Mouse (Mus musculus): ENCODE measurements at regions not wholly inside any gene's neighbourhood (a gene's known extent, or its start where the extent isn't known, plus 50 kb on each side); places are given as distances from the start of the nearest gene placed in this dataset.

DNA sequence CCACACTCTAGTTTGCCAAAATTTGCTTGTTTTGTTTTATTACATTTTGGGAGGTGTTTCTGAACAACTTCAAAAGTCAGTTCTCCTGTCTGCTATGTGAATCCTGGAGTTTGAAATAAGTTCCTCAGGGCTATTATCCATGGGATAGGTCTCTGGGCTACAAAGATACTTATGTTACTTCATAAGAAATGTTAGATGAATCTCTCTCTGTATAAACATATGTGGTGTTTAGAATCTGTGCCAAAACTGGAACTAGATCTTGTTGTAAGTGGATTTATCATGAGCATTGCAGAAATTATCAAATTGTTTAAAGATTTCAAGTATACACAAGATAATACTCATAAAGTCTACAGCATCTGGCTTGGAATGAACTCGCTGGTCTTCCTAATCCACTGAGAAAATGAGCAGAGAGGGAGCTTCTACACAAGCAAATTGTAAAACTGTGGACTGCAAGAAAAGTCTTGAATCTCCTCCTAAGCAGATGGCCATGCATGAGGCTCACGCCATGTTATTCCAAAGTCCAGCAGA lies 355.2 kb upstream of the Robo1 start:
- DNase-seq (ENCODE audit: low spot score in 2 of 2) = no peak

- DNase-seq (ENCODE audit: low spot score in 2 of 2) = no peak
These were observed 344.5 kb upstream of the Robo1 start for GRCm38 (mm10) chr16:71963579-71963978.

DNA sequence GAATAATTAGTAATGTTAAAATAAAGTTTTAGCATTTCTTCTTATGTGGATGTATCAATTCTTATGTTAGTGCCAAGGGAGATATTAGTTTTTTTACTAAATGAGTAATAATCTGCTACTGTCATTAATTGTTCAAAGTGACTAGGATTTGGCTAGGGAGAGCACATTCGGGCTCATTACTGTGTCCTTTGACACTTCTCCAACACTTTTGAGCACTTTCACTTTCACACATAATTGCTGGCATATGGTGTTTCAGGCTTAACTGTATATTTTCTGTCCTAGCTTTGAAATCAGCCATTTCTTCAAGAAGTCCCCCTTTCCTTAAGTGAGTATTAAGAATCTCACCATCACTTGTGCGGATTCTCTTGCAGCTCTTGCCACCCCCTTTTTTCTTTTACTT lies 334.3 kb upstream of the Robo1 start:
- DNase-seq (ENCODE audit: low spot score in 2 of 2) = no peak

DNA sequence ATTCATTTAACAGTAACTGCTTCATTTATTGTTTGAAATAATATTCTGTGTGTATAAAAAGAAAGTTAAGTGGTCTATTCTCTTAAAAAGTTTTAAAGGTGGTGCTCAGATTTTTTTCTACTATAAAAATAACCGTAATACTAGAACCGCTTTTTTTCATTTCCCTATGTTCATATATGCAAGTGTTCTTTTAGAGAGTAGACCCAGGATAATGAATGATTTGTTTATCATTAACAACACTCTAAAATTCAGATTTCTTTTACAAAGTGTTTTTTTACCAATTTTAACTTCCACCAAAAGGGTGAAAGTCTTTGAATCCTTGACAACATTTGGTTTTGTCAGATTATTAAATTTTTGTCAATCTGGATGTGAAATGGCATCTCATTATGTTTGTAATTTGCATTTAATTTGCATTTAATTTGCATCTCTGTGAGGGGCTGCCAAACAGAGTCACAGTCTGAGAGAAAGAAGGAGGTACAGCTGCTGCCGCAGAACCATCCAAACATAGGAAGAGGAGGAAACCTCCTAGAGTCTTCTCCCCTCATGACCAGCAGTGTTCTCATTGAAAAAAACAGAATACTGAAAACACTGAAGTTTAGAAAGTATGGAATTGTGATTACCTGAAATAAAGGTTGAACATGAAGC lies 310.4 kb upstream of the Robo1 start:
- peak; percentile 18 to 19 for DNase-seq (ENCODE audit: low spot score in 2 of 2)

DNA sequence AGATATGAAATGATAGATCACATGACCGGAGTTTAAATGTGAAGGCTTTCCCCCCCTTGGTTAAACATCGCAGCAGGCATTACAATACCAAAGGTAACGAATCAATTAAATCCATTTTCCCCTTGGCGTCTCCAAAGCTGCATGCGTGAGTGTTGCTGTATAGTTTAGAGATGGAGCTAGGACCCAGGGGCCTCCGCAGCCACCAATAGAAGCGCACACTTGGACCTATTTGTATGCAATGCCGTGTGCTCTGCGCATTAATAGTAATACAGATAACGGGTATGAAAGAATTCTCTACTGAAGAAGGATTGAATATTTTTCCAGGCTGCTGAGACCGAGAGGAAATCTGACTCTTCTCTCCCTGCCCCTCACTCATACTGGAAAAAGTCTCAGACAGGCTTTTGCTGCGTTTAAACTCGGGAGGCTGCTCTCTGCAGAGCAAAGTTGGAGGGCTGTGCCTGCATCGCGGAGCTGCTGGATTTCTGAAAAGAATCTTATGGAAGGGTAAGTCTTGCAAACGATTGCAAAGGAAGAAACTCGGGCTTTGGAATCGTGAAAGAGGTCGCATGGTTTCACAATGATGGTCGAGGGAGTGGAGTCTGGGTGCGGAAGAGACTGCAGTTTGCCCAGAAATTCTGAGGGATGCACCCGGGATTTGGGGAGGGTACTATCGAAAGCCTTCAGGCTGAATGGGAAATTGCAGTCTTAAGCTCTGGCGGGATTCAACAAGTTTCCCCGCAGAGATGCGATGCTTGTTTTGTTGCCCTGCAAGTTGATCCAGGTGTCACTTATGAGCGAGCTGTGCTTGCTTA lies 280.5 kb upstream of the Robo1 start:
- peak; percentile 42 to 50 for DNase-seq (ENCODE audit: low spot score in 2 of 2)

DNA sequence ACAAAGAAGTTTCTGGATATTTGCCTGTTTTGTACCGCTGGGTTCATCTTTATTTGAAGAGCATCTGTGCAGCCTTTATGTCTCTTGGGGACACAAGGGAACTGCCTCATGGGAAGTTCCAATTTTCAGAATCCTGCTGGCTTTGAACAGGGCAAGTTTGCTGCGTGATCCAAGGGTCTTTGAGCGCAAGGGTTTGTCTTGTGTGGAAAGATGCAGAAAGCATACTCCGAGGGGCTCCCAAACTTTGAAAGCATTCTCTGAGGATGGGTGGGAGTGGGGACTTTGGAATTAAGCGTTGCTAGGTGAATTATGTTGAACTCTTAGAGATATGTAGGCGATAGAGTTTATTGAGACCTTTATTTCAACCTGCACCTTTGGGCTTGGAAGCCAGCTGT lies 279.9 kb upstream of the Robo1 start:
- DNase-seq (ENCODE audit: low spot score in 2 of 2) = no peak

- DNase-seq (ENCODE audit: low spot score in 2 of 2) = peak; percentile 35 to 36
These were observed 279.3 kb upstream of the Robo1 start for GRCm38 (mm10) chr16:72028798-72029197.

DNA sequence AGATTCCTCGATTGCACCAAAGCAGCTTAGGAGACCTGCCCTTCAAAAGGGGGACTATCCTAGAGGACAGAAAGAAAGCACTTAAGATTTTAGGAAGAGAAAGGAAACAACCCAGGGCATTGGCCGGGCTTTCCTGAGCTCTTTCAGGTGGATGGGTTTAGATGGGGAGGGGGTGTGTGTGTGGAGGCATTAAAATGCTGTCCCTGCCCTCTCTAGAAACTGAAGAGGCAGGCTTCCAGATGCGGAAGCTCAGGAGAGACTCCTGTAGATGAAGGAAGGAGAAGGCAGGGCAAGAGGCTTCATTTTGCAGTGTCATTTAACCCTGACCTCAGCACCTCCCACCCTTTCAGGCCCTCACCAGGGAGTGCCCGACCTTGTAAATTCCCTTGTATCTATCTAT lies 278.8 kb upstream of the Robo1 start:
- DNase-seq (ENCODE audit: low spot score in 2 of 2) = no peak

DNA sequence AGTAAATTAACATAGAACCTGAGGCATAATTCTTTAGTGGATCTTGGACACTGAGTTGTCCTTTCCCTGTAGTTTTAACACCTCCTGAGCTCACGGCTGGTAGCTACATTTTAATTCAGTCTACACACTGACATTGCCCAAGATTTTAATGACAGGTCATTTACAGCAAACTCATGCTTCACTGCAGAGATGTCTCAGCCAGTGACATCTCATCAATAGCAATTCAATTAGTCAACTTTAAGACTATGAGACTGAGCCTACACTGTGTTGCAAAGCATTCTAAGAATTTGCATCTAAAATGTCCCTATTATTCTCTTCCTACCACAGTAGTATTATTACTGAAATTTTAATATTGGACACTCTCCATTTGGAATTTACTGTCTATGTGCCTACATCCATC lies 239.9 kb upstream of the Robo1 start:
- DNase-seq (ENCODE audit: low spot score in 2 of 2) = no peak

DNA sequence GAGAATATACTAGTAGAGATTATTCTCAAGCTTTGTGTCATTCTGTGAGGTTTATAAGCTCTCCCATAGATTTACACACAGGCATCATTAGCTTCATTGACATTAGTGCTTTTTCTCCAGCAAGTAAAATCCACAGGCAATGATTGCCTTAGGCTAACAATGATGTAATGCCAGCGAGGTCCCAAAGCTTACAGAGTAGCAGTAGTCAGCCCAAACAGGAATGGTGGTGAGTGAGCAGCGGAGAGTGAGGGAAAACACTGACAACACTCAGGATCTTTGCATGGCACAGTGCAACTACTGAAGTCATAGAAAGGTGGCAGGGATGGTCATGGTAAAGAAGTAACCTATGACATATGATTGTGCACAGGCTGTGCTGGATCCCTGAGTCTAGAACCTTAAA lies 238.5 kb upstream of the Robo1 start:
- no peak for DNase-seq (ENCODE audit: low spot score in 2 of 2)

DNA sequence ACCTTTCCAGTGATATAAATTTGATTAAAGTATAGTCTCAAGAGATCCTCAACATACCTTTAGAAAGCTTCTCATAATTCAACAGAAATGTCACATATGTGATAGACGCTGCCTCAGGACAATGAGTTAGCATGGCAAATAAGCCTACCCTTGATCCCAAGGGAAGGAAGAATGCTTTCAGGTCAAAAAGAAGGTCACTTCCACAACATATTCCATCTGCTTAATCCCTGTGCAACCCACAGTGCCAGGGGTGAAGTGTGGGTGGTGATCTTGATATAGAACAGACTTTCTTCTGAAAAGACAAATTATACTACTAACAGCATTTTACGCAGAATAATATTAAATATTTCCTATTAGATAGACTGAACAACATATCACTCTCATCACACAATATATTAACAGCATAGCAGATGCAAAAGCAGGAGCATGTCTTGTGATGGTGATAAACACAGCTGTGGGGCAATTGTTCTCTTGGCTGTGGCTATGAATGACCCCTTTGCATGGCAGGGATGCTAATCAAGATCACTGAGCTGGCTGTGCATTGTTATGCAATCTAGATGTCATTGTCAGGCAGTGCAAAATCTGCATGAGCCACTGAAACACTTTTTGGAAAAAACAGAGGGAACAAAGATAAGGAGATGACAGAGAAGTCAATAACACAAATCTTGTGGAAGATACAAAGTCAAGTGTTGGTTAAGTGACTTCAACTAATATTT lies 236.2 kb upstream of the Robo1 start:
- DNase-seq (ENCODE audit: low spot score in 2 of 2) = no peak

DNA sequence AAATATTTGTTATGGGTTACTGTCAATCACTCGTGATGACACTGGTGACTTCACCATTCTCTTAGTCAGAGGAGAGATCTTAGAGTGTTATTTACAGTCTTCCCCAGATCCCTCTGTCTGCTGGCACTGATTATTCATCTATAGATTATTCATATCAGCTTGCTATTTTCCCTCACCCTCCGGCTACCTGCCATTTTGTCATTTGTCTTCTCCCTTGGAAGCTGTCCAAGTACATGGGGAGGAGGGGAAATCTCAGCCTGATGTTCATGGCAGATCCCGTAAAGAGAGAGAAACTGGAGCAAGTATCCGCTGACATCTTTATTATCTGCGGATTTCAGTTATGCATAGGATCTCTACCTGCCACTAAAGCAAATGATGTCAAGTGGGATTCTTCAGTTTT lies 222.9 kb upstream of the Robo1 start:
- DNase-seq (ENCODE audit: low spot score in 2 of 2) = no peak

DNA sequence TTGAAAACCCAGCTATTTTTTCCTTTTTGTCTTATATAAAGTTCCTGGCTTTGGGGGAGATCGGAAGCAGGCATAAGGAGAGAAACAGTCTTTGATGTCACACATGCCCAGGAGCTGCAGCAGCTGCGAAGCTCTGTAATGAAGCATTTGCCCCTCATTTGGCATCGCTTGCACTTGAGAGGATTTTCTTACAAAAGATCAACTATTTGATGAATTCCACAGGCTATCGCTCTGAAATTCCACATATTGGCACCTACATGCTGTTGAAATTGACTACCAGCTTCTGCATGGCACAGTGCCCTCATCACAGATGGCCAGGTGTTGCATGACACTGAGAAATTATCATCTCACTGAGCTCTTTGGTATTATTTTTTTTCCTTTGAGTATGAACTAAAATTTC lies 220.1 kb upstream of the Robo1 start:
- peak; percentile 18 to 26 for DNase-seq (ENCODE audit: low spot score in 2 of 2)

DNA sequence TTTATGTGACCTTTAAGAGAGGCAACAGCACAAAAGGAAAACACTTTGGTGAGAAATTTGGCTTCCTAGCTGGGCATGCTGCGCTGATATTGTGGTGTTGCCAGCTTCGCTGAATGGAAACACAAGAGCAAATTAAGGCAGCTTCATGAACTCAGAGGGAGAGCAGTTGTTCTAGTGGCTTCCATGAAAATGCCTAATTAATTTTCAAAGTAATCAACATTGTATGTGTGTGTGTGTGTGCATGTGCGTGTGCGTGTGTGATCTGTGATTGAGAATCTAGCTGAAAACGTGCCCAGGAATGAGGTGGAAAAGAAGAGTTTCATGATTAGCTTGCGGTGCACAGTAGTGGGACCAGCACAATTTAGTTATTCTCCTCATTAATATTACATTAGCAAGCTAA lies 219.2 kb upstream of the Robo1 start:
- peak in 1 of 2 experiments; percentile 22 for DNase-seq (ENCODE audit: low spot score in 2 of 2)
